In the genomic region with DNA sequence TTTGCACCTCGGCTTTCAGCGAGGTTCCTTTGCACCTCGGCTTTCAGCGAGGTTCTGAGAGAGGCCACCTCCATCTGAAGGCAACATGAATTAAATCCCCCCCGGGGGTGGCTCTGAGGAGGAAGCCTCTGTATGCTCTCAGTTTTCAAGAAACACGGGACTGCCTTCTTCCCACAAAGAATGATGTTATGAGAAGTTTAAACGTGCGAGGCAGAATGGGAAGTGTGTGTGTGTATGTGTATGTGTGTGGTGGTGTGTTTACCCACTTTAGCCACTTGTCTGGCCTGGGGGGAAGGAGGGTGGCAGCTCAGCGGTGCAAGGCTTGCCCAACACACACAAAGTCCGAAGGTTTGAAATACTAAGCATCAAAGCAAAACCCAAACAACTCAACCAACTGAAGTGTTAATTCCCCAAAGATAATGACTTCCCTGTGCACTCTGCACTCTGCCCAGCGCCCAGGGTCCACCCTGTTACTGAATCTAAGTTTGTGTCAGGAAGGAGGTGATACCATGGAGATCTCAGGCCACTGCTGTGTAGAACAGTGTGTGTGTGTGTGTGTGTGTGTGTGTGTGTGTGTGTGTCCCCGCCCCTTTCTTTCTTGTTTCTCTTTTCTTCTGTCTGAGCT, we compare ENCODE assay signal across 8 mouse cellular contexts. TPM values are rescaled to one million over a fixed set of nuclear protein-coding genes. Genes with fewer than 3 reads are reported as not detected.
A peak's percentile ranks its signal among the peaks of the same experiment; 100 is the strongest.
DNase-seq lines count a peak whose midpoint lies in the region; ATAC-seq lines count a peak whose summit lies in the region.

No protein-coding gene starts in this region.

- peak; percentile 63 for DNase-seq in CD4-positive, CD25-positive, alpha-beta regulatory T cell, adult 2 months (ENCODE audit: low read depth, low spot score)
- peak; percentile 32 to 36 for DNase-seq in kidney, adult 8-10 months
- no peak for DNase-seq in right cerebral cortex, postnatal 25 days
- DNase-seq in gastrocnemius, postnatal 10 days = no peak
- DNase-seq in urinary bladder, postnatal 25 days (ENCODE audit: low spot score) = no peak

- no peaks in the 10 kb centered on the region for H3K9me3 ChIP-seq in embryonic facial prominence, embryonic 13.5 days
- H3K9me3 ChIP-seq in midbrain, embryonic 12.5 days = no peaks in the 10 kb centered on the region

- no peaks in the 10 kb centered on the region for H3K36me3 ChIP-seq in embryonic facial prominence, embryonic 13.5 days
- no peaks in the 10 kb centered on the region for H3K36me3 ChIP-seq in midbrain, embryonic 12.5 days

- H3K4me3 ChIP-seq in embryonic facial prominence, embryonic 13.5 days = 0 out of 2 replicates have a peak overlapping the region, but pooled peaks have one; percentile 65
- no peak overlapping the region for H3K4me3 ChIP-seq in midbrain, embryonic 12.5 days

- no peak overlapping the region for H3K27ac ChIP-seq in embryonic facial prominence, embryonic 13.5 days
- no peak overlapping the region for H3K27ac ChIP-seq in midbrain, embryonic 12.5 days (replicated peaks)

- H3K4me1 ChIP-seq in embryonic facial prominence, embryonic 13.5 days = peaks cover 21% of the 10 kb centered on the region
- peaks cover 26% of the 10 kb centered on the region for H3K4me1 ChIP-seq in midbrain, embryonic 12.5 days

- H3K27me3 ChIP-seq in embryonic facial prominence, embryonic 13.5 days = peaks cover 55% of the 10 kb centered on the region
- peaks cover 47% of the 10 kb centered on the region for H3K27me3 ChIP-seq in midbrain, embryonic 12.5 days

- H3K9ac ChIP-seq in embryonic facial prominence, embryonic 13.5 days = no peak overlapping the region
- H3K9ac ChIP-seq in midbrain, embryonic 12.5 days (replicated peaks) = no peak overlapping the region

- no peak for ATAC-seq in CD4-positive, CD25-positive, alpha-beta regulatory T cell, adult 4 months
- no peak for ATAC-seq in embryonic facial prominence, embryonic 13.5 days (ENCODE audit: insufficient number of reproducible peaks, insufficient read depth, low FRiP score, low TSS enrichment, low read depth)
- ATAC-seq in midbrain, embryonic 12.5 days (ENCODE audit: low FRiP score, low read depth) = no peak

- WGBS in embryonic facial prominence, embryonic 13.5 days = 22% methylated on average over 12 of the region's 12 CpGs
- WGBS in midbrain, embryonic 12.5 days = 33% methylated on average over 12 of the region's 12 CpGs

- peak overlapping the region; percentile 91 for H3K4me2 ChIP-seq in embryonic facial prominence, embryonic 13.5 days
- peak overlapping the region; percentile 97; the same call in 1 of the 2 replicates for H3K4me2 ChIP-seq in midbrain, embryonic 12.5 days (replicated peaks)

RNA-seq across cellular contexts. Expression of gene Cd83, which starts 1.7 kb away (rescaled TPM):
- polyA plus RNA-seq in CD4-positive, CD25-positive, alpha-beta regulatory T cell, adult 4 months (2017; shearing (Covaris generic)) = 100 to 1,000 TPM; 294 to 385 TPM
- polyA plus RNA-seq in embryonic facial prominence, embryonic 13.5 days (2015; fragmentation: Nextera tagmentation; extraction: Ambion mirVana) = 5.9 and 7.2 TPM in 2 replicates
- 4.5 and 7.0 TPM in 2 replicates for polyA plus RNA-seq in midbrain, embryonic 12.5 days (2016; fragmentation: Nextera tagmentation; extraction: Ambion mirVana)
- 1 to 10 TPM; 1.2 to 3.0 TPM for total RNA-seq in gastrocnemius, postnatal 10 days (2021)

Comparison
In these comparisons a context has a peak if more than half of its experiments do, and no peak if none do; other contexts are left out.
1. DNase-seq: peak in CD4-positive, CD25-positive, alpha-beta regulatory T cell, adult 2 months (single experiment) and kidney, adult 8-10 months (2 of 2); none in right cerebral cortex, postnatal 25 days (single experiment), gastrocnemius, postnatal 10 days (single experiment) and urinary bladder, postnatal 25 days (single experiment).
2. RNA of gene Cd83, which starts 1.7 kb away (polyA plus RNA-seq): 294 to 385 TPM in CD4-positive, CD25-positive, alpha-beta regulatory T cell, adult 4 months; 4.5 to 7.0 TPM in midbrain, embryonic 12.5 days and 5.9 to 7.2 TPM in embryonic facial prominence, embryonic 13.5 days; every median in the first group is over 10 times any median in the second.